Mouse (Mus musculus) heart, postnatal 36 days (tissue): ENCODE measurements around the gene Vapa. TPM values are rescaled to one million over a fixed set of nuclear protein-coding genes. Genes with fewer than 3 reads are reported as not detected.

Source experiments
- DNase-seq, 2 experiments: peaks; one replicate each; pipeline ENCODE4 v3.0.0; 2021 to 2022
- intact Hi-C: fragments of 180-260 bp; cut with DNase I; formaldehyde crosslinking; loops from one replicate; pipeline ENCODE4 v1.15.1; 2025
- total RNA-seq, 2 experiments: library from RNA; stranded (reverse); gene quantifications; 2 replicates each; pipeline ENCODE4 v1.2.3; 2021

The Vapa gene
- total RNA-seq, 2 experiments from 2014 or later, result 76.3 to 86.5 TPM

DNA sequence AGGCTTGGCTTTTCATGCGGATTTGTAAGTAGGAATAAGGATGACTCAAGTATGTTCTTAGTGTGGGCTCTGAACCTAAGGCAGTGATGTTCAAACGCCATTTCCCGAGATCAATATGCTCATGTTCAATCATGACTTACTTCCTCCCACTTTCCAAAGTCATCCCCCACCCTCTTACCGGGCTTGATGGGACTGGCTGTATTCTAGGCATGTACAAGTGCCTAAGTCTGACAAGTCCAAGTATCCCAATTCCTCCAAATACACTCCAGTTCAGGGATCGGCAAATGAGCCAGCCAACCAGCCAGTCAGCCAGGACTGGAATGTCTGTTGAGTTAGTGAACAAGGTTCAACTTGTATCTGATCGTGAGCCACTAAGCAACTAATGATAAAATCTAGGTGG lies 12.9 kb upstream of the Vapa start:
- intact Hi-C loops, result no loop called here
- no peak for DNase-seq

DNA sequence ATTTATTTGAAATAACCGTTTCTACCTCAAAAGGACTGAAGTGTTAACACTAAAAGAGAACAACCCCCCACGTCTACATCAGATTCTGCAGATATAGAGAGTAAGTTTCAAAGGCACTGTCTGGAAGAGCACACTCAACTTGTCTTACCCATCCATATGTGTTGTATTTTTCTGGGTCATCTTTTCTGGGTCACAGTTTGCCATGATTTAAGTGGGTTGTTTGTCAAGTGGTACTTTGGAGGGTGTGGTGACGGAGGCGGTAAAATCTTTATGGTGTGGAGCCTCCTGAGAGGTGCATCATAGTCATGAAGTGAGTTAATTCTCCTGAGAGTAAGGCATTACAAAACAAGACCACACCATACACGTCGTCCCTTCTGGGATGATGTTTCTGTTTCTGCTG lies 12.2 kb upstream of the Vapa start:
- intact Hi-C loops, result no loop called here
- DNase-seq, result no peak

GRCm38 (mm10) chr17:65623130-65623529 lies 9.8 kb upstream of the Vapa start:
- DNase-seq, result no peak
- intact Hi-C loops, result no loop called here

- no peak for DNase-seq
- intact Hi-C loops, result no loop called here
Observed at GRCm38 (mm10) chr17:65618431-65618830, 5.1 kb upstream of the Vapa start.

DNA sequence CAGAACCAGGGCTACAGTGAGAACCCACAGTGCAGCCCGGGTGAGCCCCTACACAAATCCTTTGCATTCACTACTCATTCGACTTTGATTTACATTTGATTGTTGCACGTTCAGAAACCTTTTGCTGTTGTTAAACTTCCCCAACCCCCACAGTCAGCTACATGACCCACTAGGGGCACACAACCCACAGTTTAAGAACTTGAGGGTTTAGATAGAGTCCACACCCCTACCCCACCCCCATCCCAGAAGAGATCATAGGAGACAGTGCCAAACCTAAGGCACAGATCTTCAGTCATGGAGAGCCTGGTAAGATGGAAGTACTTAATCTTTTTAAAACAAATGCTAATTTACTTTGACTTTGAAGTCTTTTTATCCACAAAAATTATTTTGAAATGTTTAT lies 2.3 kb upstream of the Vapa start:
- no peak for DNase-seq
- intact Hi-C loops, result loop anchor here (1.0 to 2.0 kb wide), 2 partner anchors 32 to 61 kb away; no protein-coding TSS in a partner anchor

GRCm38 (mm10) chr17:65614431-65614830 lies 1.1 kb upstream of the Vapa start:
- intact Hi-C loops, result loop anchor here (2.0 to 5.0 kb wide), 3 partner anchors 62 to 488 kb away; partner anchors contain the start of gene Ndufv2
- no peak for DNase-seq

DNA sequence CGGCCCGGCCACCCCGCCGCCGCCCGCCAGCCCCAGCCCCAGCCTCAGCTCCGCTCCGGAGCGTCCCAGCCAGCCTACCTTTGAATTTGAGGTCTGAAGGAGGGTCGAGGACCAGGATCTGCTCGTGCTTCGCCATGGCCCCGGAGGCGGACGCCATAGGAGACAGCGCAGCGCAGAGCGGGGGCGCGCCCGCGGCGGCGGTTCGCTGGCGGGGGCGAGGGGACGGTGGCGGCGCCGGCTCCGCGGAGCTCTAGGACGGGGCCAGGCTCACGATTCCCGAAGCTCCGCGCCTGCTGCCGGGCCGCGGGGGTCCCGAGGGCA lies 253 bp downstream of the Vapa start:
- DNase-seq, result no peak
- intact Hi-C loops, result loop anchor here (2.0 to 5.0 kb wide), 3 partner anchors 94 to 489 kb away; partner anchors contain the start of genes Ndufv2 and Ppp4r1

DNA sequence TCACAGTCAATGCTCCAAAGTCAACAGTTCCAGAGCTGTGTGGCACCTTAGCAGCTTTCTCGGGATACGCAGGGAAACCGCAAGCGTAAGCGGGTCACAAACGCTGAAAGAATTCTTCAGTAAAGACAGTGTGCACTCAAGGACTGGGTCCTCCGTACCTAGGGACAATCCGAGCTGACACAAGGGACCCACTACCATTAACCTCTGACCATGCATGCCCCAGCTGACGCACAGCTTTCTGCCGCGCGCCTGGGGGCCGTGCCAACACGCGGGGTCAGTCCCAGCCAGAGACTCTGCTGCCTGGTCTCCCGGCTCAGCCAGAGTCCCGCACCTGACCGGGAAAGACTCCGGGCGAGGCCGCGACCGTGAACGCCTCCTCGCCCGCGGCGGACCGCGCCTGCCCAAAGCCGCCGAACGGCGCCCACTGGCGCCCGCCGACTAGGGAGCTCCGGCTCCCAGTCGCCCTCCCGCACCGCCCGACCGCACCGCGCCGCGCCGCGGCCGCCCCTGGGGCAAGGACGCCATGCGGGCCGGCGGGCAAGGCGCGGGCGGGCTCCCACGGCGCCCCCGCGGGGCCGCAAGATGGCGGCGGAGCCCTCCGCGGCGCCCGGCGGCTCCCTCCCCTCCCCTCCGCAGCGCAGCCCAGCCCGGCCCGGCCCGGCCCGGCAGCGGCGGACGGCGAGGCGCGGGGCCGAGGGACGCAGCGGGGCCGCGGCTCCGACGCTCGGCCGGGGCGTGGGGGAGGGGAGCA lies 789 bp downstream of the Vapa start:
- DNase-seq, result peak; percentile 43 to 53
- intact Hi-C loops, result loop anchor here (2.0 to 5.0 kb wide), 3 partner anchors 95 to 490 kb away; partner anchors contain the start of genes Ndufv2 and Ppp4r1

- no peak for DNase-seq
- intact Hi-C loops, result loop anchor here (2.0 to 5.0 kb wide), 3 partner anchors 96 to 491 kb away; partner anchors contain the start of genes Ndufv2 and Ppp4r1
Observed at GRCm38 (mm10) chr17:65611721-65612120, 1.6 kb downstream of the Vapa start.

GRCm38 (mm10) chr17:65608743-65609142 lies 4.6 kb downstream of the Vapa start:
- DNase-seq, result no peak
- intact Hi-C loops, result no loop called here

DNA sequence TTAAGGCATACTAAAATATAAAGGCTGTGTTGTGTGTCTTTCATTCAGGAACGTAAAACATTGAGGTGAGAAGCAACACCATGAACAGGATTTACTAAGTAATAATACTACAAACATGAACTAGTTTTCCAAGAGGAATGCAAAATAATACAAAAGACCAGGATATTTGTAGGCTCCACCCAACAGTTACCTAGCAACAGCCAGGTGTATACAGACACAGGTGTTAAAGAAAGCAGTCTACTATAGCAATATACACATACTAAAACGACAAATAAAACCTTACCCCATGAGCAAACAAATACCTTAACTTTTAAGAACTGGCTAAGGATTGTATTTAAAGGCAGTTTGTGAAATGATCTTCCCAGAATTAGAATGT lies 5.1 kb downstream of the Vapa start:
- intact Hi-C loops, result no loop called here
- DNase-seq, result no peak

- intact Hi-C loops, result no loop called here
- DNase-seq, result no peak
Observed at GRCm38 (mm10) chr17:65607574-65608311, 5.6 kb downstream of the Vapa start.

- intact Hi-C loops, result no loop called here
- DNase-seq, result no peak
Observed at GRCm38 (mm10) chr17:65606014-65606413, 7.3 kb downstream of the Vapa start.

GRCm38 (mm10) chr17:65604892-65605291 lies 8.5 kb downstream of the Vapa start:
- no peak for DNase-seq
- intact Hi-C loops, result no loop called here

GRCm38 (mm10) chr17:65604315-65604714 lies 9.0 kb downstream of the Vapa start:
- intact Hi-C loops, result no loop called here
- DNase-seq, result no peak

GRCm38 (mm10) chr17:65597857-65598486 lies 15.4 kb downstream of the Vapa start:
- DNase-seq, result no peak
- intact Hi-C loops, result no loop called here

- DNase-seq, result no peak
- intact Hi-C loops, result no loop called here
Observed at GRCm38 (mm10) chr17:65594687-65595086, 18.7 kb downstream of the Vapa start.

GRCm38 (mm10) chr17:65586892-65587291 lies 26.5 kb downstream of the Vapa start:
- DNase-seq, result no peak
- intact Hi-C loops, result no loop called here

DNA sequence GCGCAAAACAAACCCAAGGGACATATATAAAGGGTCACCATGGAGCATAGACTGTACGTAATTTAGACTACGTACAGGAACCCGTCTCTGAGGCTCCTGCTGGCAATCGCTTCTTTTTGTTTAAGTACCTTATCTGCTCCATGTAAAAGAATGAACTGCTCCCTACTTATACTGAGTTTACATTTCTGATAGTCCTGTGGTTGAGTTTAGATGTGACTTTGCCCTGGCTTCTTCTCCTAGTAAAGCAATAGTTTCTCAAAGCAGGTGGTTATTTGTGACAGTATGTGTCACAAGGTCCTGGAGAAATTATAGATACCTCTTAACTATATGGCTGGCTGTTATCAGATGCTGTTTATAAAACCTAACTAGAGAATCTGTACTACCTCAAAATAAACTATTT lies 31.9 kb downstream of the Vapa start:
- DNase-seq, result no peak
- intact Hi-C loops, result no loop called here

DNA sequence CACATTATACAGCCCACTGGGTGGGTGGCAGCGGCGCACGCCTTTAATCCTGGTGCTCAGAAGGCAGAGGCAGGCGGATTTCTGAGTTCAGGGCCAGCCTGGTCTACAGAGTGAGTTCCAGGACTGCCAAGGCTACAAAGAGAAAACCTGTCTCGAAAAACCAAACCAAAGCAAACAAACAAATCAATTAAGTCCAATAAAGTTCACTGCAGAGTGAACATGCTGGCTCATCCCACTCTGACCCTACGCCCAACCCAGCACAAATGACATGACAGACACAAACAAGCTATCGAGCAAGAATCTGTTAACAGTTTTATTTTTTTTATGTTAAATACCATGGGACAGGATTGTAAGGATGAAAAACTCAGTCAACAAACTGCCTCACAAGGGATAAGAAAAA lies 33.6 kb downstream of the Vapa start:
- DNase-seq, result no peak
- intact Hi-C loops, result no loop called here

DNA sequence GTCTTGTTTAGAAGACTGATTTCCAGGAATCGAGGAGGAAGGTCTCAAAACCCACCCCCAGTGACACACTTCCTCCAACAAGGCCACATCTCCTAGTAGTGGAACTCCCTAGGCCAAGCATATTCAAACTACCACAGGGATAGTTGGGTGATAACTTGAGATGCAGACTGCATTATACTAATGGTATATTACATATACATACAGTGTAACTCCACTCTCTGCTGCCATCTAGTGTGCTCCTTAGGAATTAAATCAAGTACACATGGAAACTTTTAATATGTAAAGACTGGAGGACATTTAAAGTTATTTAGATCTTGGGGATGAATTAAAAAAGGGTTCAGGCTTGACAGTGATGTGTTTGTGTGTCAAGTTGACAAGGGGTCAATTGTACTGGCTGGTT lies 38.0 kb downstream of the Vapa start:
- DNase-seq, result no peak
- intact Hi-C loops, result no loop called here

DNA sequence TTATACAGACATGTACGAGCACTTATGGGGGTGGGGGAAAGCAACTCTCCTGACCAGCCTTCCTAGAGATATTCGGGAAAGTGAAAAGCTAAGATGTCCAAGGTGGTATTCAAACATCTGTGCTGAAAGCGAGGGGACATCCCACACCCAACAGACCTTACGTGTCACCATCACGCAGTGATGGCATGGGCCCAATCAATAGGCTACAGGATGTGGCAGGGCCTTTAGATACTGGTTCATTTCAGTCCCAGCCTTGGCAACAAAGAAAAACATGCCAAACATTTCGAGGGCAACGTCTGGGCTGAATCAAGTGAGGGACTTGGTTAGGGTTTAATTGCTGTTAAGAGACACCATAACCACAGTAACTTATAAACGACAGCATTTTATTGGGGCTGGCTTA lies 38.5 kb downstream of the Vapa start:
- intact Hi-C loops, result no loop called here
- no peak for DNase-seq
